Mouse (Mus musculus) midbrain, embryonic 11.5 days (tissue): ENCODE measurements around the gene Fxyd1. TPM values are rescaled to one million over a fixed set of nuclear protein-coding genes. Genes with fewer than 3 reads are reported as not detected.

Experiments
- ATAC-seq: fragments of 200-750 bp; cut with Nextera tagmentation; 2 replicates; pipeline ENCODE4 v1.8.0; 2017; ENCODE audit warnings: moderate TSS enrichment, moderate library complexity; ENCODE audit not compliant: low FRiP score
- DNase-seq: peaks from one replicate; pipeline ENCODE4 v3.0.0; 2015; ENCODE audit warnings: low spot score; ENCODE audit errors: missing footprints
- H3K27ac ChIP-seq: fragments of 300-500 bp; sonication (generic); 2 replicates; pipeline ENCODE4 v1.5.1; 2014; ENCODE audit warnings: low read depth, low read length
- H3K27me3 ChIP-seq: fragments of 300-500 bp; sonication (generic); 2 replicates; pipeline ENCODE4 v1.6.1; 2014; ENCODE audit warnings: mild to moderate bottlenecking, low read length, moderate library complexity, mixed read lengths; ENCODE audit not compliant: control insufficient read depth, insufficient read depth
- H3K36me3 ChIP-seq: fragments of 300-500 bp; sonication (generic); 2 replicates; pipeline ENCODE4 v1.6.1; 2014; ENCODE audit warnings: mild to moderate bottlenecking, low read length, moderate library complexity, mixed read lengths; ENCODE audit not compliant: control insufficient read depth, insufficient read depth
- H3K4me1 ChIP-seq: fragments of 300-500 bp; sonication (generic); 2 replicates; pipeline ENCODE4 v1.6.1; 2014; ENCODE audit warnings: low read length; ENCODE audit not compliant: control insufficient read depth, insufficient read depth
- H3K4me2 ChIP-seq: fragments of 300-500 bp; sonication (generic); 2 replicates; pipeline ENCODE4 v1.6.1; 2014; ENCODE audit warnings: mild to moderate bottlenecking, moderate library complexity
- H3K4me3 ChIP-seq: fragments of 300-500 bp; sonication (generic); 2 replicates; pipeline ENCODE4 v1.5.1; 2014; ENCODE audit warnings: low read depth, low read length
- H3K9ac ChIP-seq: fragments of 300-500 bp; sonication (generic); 2 replicates; pipeline ENCODE4 v1.6.1; 2014; ENCODE audit warnings: low read length
- H3K9me3 ChIP-seq: fragments of 300-500 bp; sonication (generic); 2 replicates; pipeline ENCODE4 v1.6.1; 2016; ENCODE audit warnings: low read length; ENCODE audit not compliant: control insufficient read depth
- WGBS: fragments of 180-500 bp; shearing (Covaris S2); extraction: QIAGEN DNeasy Blood & Tissue Kit; methylation state at CpG from one replicate; pipeline ENCODE4 v1.1.7; 2014; 5-methylcytosine and 5-hydroxymethylcytosine counted together
- polyA plus RNA-seq: library from polyadenylated mRNA; unstranded; fragments of >200 nt; fragmentation: Nextera tagmentation; extraction: Ambion mirVana; gene quantifications from 2 replicates; pipeline ENCODE4 v1.2.1, GENCODE M21; 2014

Fxyd1 gene
- polyA plus RNA-seq, 1 experiment from 2014 or later = 5.4 TPM

GRCm38 (mm10) chr7:31040281-31041022 lies 16.5 kb downstream of the Fxyd1 start:
- H3K4me1 ChIP-seq = no peaks in the 10 kb centered on the region
- H3K36me3 ChIP-seq = no peaks in the 10 kb centered on the region
- no peak overlapping the region for H3K9ac ChIP-seq
- peaks cover 7% of the 10 kb centered on the region for H3K27me3 ChIP-seq
- no peaks in the 10 kb centered on the region for H3K9me3 ChIP-seq
- H3K4me3 ChIP-seq = no peak overlapping the region
- 77% methylated on average over 12 of the region's 12 CpGs for WGBS
- no peak overlapping the region for H3K27ac ChIP-seq
- no peak overlapping the region for H3K4me2 ChIP-seq
- DNase-seq (no peak), ATAC-seq (no peak)

DNA sequence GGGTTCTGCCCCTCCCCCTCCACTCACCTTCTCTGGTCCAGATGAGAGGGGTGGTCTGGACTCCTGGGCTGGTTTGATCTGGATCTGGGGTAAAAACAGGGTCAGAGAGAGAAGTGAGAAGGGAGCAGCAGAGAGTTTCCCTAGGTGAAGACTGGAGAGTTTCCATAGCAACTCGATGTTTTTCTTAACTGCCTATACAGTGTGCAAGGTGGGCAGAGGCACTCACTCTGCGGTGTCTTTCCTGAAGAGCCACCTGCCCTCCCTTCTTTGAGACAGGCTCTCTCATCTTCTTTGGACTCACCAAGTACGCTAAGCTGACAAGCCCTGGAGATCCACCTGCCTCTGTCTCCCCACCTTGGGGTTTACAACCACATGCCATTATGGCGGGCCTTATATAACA lies 18.0 kb downstream of the Fxyd1 start:
- no peak overlapping the region for H3K27ac ChIP-seq
- H3K36me3 ChIP-seq = no peaks in the 10 kb centered on the region
- peaks cover 7% of the 10 kb centered on the region for H3K27me3 ChIP-seq
- H3K9ac ChIP-seq = no peak overlapping the region
- no peak overlapping the region for H3K4me2 ChIP-seq
- H3K4me1 ChIP-seq = no peaks in the 10 kb centered on the region
- DNase-seq = no peak
- ATAC-seq = no peak
- no peak overlapping the region for H3K4me3 ChIP-seq
- WGBS = 89% methylated on average over 4 of the region's 4 CpGs
- no peaks in the 10 kb centered on the region for H3K9me3 ChIP-seq

- Histone ChIP-seq H3K27me3 (peaks cover 5% of the 10 kb centered on the region), H3K4me2 (no peak overlapping the region), H3K4me1 (no peaks in the 10 kb centered on the region), H3K9ac (no peak overlapping the region), H3K27ac (no peak overlapping the region), H3K9me3 (no peaks in the 10 kb centered on the region), H3K4me3 (no peak overlapping the region), H3K36me3 (no peaks in the 10 kb centered on the region)
- ATAC-seq (no peak), DNase-seq (no peak)
- WGBS = 73% methylated on average over 2 of the region's 2 CpGs
Observed at GRCm38 (mm10) chr7:31037675-31038074, 19.3 kb downstream of the Fxyd1 start.

DNA sequence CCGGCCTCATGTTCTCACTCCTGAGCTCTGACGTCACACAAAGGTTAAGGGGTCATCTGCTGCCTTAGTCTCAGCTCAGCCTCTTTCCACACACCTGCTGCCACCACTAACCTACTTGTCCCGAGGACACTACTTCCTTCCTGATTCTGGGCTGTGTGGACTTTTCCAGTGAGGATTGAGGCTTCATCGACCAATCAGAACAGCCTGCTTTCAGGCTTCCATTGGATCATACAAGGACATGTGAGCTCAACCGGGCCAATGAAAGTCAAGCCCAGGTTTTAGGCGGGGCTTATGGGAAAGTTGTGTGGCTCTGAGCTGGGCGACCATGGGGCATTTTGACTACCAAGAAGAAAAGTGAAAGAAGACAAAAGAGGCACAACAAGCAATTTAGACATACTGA lies 20.1 kb downstream of the Fxyd1 start:
- H3K9me3 ChIP-seq = no peaks in the 10 kb centered on the region
- DNase-seq = no peak
- H3K9ac ChIP-seq = no peak overlapping the region
- no peak overlapping the region for H3K27ac ChIP-seq
- H3K4me2 ChIP-seq = no peak overlapping the region
- WGBS = 83% methylated on average over 7 of the region's 7 CpGs
- no peaks in the 10 kb centered on the region for H3K36me3 ChIP-seq
- no peak overlapping the region for H3K4me3 ChIP-seq
- H3K4me1 ChIP-seq = no peaks in the 10 kb centered on the region
- ATAC-seq = no peak
- H3K27me3 ChIP-seq = peaks cover 3% of the 10 kb centered on the region

DNA sequence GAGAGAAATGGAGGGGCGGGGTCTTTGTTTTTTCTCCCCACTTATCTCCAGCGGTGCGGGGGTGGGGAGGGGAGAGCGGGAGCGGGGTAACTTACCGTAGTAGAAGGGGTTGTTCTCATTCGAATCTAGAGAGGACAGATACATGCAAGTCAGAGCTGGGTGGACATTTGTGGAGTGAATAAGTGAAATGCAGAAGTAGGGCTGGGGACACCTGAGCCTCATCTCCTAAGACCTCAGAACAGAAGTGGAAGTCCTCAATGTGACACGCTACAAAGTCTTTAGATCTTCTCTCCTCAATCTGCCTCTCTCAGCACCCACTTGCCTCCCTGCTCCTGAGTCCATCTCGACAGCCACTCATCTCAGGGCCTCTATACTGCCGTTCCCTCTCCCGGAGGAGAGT lies 21.7 kb downstream of the Fxyd1 start:
- no peak overlapping the region for H3K4me2 ChIP-seq
- H3K9me3 ChIP-seq = no peaks in the 10 kb centered on the region
- 79% methylated on average over 10 of the region's 11 CpGs for WGBS
- DNase-seq (no peak), ATAC-seq (no peak)
- H3K36me3 ChIP-seq = no peaks in the 10 kb centered on the region
- no peak overlapping the region for H3K9ac ChIP-seq
- H3K4me3 ChIP-seq = no peak overlapping the region
- H3K27me3 ChIP-seq = no peaks in the 10 kb centered on the region
- H3K4me1 ChIP-seq = no peaks in the 10 kb centered on the region
- H3K27ac ChIP-seq = no peak overlapping the region

DNA sequence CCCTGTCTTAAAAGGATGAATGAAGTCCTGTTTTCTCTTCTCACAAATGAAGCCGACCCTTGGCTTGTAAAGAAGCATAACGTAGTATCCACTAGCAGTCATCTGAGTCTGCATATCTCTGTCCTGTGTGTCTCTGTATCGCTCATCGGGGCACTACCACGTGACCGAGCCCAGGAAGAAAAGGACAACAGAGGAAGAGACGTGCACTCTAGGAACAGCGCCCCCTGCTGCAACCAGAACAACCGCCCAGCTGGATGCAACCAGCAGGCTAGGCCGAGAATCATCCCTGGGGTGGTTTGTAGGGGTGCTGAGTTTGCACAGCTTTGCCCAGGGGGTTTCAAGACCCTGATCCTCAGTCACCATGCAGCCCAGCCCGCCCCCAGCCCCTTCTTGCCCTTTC lies 22.2 kb downstream of the Fxyd1 start:
- Histone ChIP-seq H3K27ac (no peak overlapping the region), H3K9me3 (no peaks in the 10 kb centered on the region), H3K4me3 (no peak overlapping the region), H3K27me3 (no peaks in the 10 kb centered on the region), H3K9ac (no peak overlapping the region), H3K4me2 (no peak overlapping the region), H3K4me1 (no peaks in the 10 kb centered on the region), H3K36me3 (no peaks in the 10 kb centered on the region)
- ATAC-seq (no peak), DNase-seq (no peak)
- WGBS = 58% methylated on average over 11 of the region's 11 CpGs

DNA sequence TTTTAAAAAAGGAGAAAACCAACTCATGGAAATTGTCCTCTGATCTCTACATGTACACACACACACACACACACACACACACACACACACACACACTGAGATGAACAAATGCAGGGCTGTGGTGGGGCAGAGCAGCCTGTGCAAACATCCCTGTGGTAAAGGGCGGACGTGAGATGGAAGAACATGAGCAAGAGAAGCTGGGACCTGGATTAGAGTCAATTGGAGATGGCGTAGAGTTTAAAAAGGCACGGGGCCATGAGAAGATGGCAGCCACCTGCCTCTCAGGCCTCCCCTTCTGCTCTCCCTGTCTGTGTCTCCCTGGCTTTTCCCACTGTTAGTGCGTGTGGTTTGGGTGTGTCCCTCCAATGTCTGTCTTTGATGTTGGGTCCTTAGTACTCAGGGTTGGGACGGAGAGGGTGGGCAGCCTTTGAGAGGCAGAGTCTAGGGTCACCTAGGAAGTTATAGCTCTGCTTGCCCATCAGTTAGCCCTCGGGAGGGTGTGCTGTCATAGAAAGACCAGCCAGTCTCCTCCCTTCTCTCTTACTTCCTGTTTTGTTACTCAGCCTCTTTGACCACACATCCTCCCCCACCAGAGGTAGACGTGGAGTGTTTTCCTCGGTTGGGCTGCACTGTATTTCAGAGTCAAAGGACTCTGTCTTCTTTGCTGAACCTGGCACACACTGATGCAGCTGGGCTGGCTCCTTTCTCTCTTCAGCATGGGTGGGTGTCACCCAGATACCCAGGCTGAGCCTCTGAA lies 23.4 kb downstream of the Fxyd1 start:
- no peaks in the 10 kb centered on the region for H3K4me1 ChIP-seq
- H3K4me2 ChIP-seq = no peak overlapping the region
- ATAC-seq = no peak
- no peak overlapping the region for H3K9ac ChIP-seq
- H3K9me3 ChIP-seq = no peaks in the 10 kb centered on the region
- WGBS = 77% methylated on average over 9 of the region's 9 CpGs
- H3K36me3 ChIP-seq = no peaks in the 10 kb centered on the region
- no peak for DNase-seq
- no peak overlapping the region for H3K4me3 ChIP-seq
- no peaks in the 10 kb centered on the region for H3K27me3 ChIP-seq
- H3K27ac ChIP-seq = no peak overlapping the region

- no peaks in the 10 kb centered on the region for H3K9me3 ChIP-seq
- no peaks in the 10 kb centered on the region for H3K27me3 ChIP-seq
- no peak overlapping the region for H3K4me2 ChIP-seq
- no peak for DNase-seq
- no peak overlapping the region for H3K4me3 ChIP-seq
- no peak overlapping the region for H3K9ac ChIP-seq
- H3K36me3 ChIP-seq = no peaks in the 10 kb centered on the region
- H3K27ac ChIP-seq = no peak overlapping the region
- ATAC-seq = no peak
- H3K4me1 ChIP-seq = no peaks in the 10 kb centered on the region
- 81% methylated on average over 7 of the region's 7 CpGs for WGBS
Observed at GRCm38 (mm10) chr7:31031731-31032130, 25.3 kb downstream of the Fxyd1 start.

GRCm38 (mm10) chr7:31030717-31031116 lies 26.3 kb downstream of the Fxyd1 start:
- no peaks in the 10 kb centered on the region for H3K4me1 ChIP-seq
- no peak for ATAC-seq

More at GRCm38 (mm10) chr7:31030717-31031116, 26.3 kb downstream of the Fxyd1 start:
- Histone ChIP-seq H3K9me3 (no peaks in the 10 kb centered on the region), H3K36me3 (no peaks in the 10 kb centered on the region), H3K4me3 (no peak overlapping the region), H3K27ac (no peak overlapping the region), H3K27me3 (no peaks in the 10 kb centered on the region), H3K4me2 (no peak overlapping the region), H3K9ac (no peak overlapping the region)
- 71% methylated on average over 2 of the region's 2 CpGs for WGBS
- no peak for DNase-seq
